Mouse (Mus musculus) liver, adult 2 months (tissue): ENCODE measurements around the gene Retreg1.

Source experiments
- CTCF ChIP-seq: fragments of 200-500 bp; IDR thresholded peaks from 2 replicates; pipeline ENCODE4 v1.5.1; 2011; ENCODE audit warnings: low read depth, low read length, control low read depth
- POLR2A ChIP-seq: fragments of 200-500 bp; IDR thresholded peaks from 2 replicates; pipeline ENCODE4 v1.6.1; 2011; ENCODE audit warnings: low read length, control low read depth; ENCODE audit not compliant: insufficient read depth; ENCODE audit errors: extremely low read depth

GRCm38 (mm10) chr15:25940397-25941377 lies 97.7 kb downstream of the Retreg1 start:
- TF ChIP-seq POLR2A (0 out of 2 replicates have a peak, but pooled peaks have one; percentile 39), CTCF (no peak)
